Mouse (Mus musculus) mouse embryonic stem cell (cell line): ENCODE data around the gene Tbc1d8.

Experiments
- in situ Hi-C, 2 experiments: fragments of 300-500 bp; cut with MboI; formaldehyde crosslinking; loops; 1 replicate in 1 of 2; 3 replicates in 1 of 2; pipeline ENCODE4 v1.14.3; 2019 to 2020; ENCODE audit warnings: low sequenced_read_pairs in 2 of 2, low pct_unique_long_range_greater_than_20kb in 1 of 2, mixed read lengths in 1 of 2; ENCODE audit not compliant: unreplicated experiment in 1 of 2

The Tbc1d8 gene

DNA sequence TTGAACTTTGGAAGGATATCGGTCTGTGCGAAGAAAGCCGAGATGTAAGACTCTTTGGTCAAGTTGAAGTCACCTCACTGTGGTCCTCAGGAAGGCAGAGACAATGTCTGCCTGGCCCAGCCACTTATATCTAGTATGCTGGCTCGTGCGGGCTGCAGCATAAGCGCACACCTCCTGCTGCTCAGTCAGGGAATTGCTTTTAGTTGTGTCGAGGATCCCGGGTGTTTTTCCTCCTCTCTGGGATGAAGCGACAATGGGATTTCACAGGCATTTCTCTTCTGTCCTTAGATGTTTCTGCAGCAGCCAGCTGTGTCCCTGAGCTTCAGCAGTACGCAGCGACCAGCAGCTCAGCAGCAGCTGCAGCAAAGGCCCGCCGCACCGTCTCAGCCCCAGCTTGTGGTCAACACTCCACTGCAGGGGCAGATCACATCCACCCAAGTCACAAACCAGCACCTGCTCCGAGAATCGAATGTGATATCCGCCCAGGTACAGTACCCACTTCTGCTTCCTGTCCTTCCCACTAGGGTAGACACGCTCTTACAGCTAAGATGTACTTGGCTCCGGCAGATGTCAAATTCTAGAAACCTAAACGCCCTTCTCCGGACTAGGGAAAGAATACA lies 133.5 kb downstream of the Tbc1d8 start:
- in situ Hi-C loops: loop anchor here (10.0 kb wide), 2 partner anchors 130 to 340 kb away; no protein-coding TSS in a partner anchor

DNA sequence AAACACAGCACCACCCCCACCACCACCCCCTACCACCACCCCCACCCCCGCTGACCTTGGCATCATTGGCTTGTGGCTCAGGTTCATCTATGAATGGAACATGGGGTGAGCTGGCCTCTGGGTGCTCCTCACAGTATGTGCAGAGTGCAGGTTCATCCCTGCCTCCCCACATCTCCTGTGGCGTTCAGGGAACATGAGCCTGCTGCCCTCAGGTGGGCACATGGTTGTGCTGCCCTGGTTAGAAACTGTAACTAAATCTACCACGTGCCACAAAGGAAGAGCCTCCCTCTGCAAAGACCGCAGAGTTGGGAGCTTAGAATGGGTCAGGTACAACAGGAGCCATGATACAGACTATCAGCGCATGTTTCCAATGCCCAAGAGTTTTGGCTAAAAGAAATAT lies 135.3 kb downstream of the Tbc1d8 start:
- in situ Hi-C loops: loop anchor here (10.0 kb wide), 2 partner anchors 128 to 338 kb away; no protein-coding TSS in a partner anchor

DNA sequence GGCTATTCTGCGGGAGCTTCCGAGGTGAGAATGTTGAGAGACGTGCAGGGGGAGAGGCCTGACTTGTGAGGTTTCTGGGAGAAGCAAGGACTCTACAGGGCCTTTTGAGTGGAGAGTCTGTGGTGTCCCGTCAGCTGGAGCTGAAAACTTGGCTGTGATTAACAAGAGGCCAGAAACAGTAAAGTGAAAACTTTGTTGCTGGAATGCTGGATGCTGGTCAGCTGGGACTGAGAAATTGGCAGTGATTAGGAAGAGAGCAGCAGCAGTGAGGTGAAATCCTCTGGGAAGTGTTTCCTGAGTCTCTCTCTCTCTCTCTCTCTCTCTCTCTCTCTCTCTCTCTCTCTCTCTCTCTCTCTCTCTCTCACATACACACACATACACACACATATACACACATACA lies 136.7 kb downstream of the Tbc1d8 start:
- in situ Hi-C loops: loop anchor here (10.0 kb wide), 2 partner anchors 127 to 337 kb away; no protein-coding TSS in a partner anchor

DNA sequence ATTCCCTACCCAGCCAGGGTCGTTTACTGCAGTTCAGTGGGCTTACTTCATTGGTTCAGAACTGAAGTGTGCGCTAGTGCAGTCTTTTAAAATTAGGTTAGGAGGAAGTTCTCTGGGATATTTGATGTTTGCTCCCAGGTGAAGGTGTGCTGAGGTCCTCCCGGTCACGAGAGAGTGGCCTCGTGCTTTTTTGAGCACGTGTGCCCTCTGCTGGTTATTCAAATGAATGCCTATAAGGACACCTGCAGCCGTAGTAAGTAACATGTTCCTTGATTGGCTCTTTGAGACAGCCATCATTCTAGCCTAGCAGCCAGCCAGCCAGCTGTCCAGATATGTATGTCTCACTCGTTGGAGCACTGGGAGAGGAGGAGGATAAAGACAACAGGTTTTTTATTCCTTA lies 137.9 kb downstream of the Tbc1d8 start:
- in situ Hi-C loops: loop anchor here (10.0 kb wide), 2 partner anchors 126 to 336 kb away; no protein-coding TSS in a partner anchor

DNA sequence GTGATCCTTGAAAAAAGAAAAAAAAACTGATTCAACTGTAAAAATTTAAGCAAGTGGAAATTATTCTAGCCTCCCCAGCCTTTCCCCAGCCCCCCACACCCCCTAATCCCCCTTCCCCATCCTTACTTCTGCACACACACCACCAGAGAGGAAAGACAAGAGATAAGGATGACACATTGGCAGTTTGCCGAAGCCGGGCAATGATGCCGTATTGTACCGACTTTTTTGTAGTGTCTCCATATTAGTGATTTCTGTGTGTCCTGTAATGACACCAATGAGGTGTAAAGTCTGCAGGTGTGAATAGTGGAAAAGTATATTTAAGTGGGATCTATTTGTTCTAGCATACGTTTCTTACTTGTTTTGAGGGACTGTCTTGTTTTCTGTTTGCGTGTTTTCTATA lies 138.4 kb downstream of the Tbc1d8 start:
- in situ Hi-C loops: loop anchor here (10.0 kb wide), 2 partner anchors 125 to 335 kb away; no protein-coding TSS in a partner anchor

DNA sequence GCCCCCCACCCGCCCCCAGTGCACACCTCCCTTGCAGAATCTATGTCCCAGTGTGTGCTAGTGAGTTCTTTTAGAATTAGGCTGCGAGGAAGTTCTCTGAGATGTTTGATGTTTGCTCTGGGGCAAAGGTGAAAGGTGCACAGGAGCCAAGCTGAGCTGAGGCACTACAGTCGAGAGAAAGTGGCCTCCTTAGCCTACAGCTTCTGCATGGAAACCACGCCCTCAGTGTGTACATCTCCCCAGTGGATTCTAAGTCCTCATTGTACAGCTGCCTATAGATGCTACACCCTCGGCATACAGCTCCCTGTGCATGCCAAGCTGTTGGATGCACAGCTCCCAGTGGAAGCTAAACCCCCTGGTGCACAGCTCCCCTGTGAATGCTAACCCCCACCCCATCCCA lies 139.1 kb downstream of the Tbc1d8 start:
- in situ Hi-C loops: no loop called here

DNA sequence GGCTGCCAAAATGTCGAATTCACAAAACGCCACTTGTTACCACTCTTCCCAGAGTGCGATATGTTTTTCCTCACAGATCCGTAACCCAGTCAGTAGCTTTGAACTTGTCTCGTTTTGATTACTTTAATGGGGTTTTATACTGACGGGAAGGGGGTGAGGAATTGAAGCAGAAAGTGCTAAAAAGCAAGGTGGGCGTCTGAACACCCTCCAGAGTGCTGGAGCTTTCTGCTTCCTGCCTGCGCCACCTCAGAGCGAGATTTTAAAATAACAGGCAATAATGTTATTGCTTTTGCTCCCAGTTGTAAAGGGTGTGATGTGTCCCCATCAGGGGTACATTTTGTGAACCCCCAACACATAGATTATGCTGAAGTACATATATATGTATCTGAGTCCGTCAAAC lies 139.7 kb downstream of the Tbc1d8 start:
- in situ Hi-C loops: no loop called here

DNA sequence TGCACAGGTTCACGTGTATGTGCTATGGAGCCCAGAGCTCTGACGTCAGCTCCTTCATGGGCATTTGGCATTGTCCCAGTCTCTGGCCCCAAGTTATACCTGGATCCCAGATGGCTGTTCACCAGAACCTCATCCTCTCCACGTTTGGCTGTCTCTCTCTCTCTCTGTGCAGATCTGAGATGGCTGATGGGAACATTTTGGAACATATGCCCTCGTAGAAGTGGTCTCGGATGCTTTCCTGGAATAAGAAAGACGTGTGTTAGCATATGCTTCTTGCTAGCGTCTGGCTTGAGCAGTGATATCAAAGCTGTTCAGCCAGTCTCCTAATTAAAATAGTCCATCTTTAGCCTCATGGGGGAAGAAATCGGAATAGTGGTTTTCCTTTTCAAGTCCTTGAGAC lies 141.8 kb downstream of the Tbc1d8 start:
- in situ Hi-C loops: no loop called here

DNA sequence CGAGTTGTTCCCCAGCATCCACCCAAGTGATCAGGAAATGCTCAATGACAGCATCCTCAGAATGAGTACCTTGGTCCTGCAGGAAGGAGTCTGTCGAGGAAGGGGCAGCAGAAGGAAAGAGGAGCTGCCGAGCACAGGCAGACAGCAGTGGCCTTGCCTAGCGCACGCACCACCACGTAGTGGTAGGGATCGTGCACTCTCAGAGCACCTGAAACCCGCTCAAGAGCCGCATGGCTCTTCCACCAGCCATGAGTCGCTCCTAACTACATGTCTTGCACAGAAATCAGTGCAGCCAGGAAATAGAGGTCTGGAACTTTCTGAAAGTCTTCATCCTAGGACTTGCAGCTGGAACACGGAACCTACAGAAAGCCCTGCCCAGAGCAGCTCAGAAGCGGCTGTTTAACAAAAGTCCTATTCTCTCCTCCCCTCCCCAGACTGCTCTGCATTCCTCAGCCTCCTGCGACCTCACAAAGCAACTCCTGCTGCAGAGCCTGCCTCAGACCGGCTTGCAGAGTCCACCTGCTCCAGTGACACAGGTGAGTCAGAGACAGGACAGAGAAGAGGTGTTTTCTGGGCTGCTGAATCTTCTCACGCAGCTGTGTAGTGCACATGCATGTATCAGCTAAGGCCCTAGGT lies 142.9 kb downstream of the Tbc1d8 start:
- in situ Hi-C loops: no loop called here

DNA sequence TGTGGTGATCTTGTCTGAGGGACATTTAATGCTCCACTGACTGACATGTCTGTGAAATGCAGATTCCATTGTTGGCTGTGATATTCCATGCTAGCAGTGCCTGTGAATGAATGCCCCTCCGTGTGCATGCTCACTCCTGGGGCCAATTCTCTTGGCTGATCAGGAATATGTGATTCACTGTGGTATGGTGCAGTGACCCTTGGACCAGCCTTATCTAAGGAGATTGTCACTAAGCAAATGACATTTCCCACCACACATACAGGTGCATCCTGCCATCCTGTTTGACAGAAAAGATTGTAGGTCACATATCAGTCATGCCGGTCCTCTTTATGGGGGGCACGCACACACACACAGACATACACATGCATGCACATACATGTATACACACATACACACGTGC lies 146.1 kb downstream of the Tbc1d8 start:
- in situ Hi-C loops: no loop called here

DNA sequence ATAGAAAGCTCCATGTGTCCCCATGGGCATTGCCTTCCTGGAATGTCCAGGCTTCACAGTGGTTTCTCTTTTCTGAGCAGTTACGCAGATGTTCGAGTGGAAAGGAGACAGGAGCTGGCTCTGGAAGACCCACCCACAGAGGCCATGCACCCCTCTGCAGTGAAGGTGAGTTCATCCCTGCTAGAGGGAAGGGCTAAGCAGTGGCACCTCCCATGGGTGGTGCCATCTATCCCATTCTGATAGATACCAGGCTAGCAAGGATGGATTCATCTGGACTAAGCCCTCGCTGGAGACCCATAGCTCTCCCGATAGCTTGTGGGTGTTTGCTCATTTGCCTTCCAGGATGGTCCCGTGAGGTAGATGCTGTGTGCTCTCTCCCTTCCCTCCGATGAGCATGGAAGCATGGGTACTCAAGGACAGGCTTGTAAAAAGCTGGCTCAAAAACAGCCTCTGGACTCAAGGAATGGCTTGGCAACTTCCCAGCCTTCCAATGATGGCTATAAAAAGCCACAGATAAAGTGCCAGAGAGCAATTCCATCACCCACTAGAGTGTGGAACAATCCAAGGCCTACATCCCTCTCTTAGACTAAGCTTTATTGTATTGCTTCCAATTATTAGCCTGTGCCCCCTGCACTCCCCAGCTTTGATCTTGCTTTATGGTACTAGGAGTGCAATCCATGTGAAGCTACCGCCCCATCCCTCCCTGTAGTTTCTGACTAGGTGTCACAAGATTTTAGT lies 147.5 kb downstream of the Tbc1d8 start:
- in situ Hi-C loops: no loop called here

DNA sequence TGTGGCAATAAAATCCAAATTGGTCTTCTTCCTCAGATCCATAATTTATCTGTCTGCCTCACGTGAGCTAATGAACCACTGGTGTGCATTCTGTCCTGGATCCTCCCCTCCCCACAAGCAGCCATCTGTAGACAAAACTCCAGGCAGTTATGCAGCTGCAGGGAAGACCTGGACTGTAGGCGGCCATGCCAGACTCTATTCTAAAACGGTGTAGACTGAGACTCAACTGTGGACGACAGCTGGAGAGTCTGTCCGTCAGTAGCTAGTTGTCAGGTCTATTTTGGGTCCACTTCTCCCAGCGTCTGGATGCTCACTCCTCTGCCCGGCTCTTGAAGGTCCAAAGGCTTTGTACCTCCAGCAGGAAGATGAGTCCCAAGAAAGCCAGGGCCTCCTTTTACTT lies 151.0 kb downstream of the Tbc1d8 start:
- in situ Hi-C loops: no loop called here

DNA sequence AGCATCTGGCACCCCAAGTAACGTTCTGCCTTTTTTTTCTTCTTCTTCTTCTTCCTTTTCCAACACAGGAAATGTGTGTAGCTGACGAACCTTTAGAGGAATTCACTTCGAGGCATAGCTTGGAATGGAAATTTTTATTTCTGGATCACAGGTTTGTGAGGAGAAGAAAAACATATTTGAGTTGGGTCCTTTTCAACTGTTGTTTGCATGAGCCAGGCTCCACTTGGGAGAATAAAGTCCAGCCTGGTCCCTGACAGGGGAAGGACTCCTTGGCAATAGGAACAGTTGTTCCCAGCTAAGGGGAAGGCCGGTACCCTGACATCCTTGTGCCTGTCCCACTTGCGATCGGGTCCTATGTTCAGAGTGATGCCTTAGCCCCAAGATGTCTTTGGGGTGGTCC lies 153.3 kb downstream of the Tbc1d8 start:
- in situ Hi-C loops: no loop called here

DNA sequence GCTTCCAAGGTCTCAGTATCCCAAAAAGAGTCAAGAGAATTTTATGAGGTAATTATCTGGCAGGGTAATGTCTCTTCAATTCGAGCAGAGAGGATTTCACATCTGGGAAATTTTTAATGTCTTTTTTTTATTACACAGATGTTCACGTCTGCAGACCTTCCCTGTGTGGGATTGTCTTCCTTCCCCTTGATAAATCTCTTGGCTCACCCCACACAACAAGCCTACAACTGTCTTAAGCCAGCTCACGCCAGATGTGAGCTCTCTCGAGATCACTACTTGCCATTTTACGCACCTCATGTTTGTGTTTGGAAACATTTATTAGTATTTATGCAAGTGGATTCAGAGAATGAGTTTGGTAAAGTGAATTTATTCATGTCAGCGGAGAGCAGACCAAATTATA lies 156.6 kb downstream of the Tbc1d8 start:
- in situ Hi-C loops: no loop called here
